Mouse (Mus musculus): ENCODE measurements at regions not wholly inside any gene's neighbourhood (a gene's known extent, or its start where the extent isn't known, plus 50 kb on each side); places are given as distances from the start of the nearest gene placed in this dataset.

DNA sequence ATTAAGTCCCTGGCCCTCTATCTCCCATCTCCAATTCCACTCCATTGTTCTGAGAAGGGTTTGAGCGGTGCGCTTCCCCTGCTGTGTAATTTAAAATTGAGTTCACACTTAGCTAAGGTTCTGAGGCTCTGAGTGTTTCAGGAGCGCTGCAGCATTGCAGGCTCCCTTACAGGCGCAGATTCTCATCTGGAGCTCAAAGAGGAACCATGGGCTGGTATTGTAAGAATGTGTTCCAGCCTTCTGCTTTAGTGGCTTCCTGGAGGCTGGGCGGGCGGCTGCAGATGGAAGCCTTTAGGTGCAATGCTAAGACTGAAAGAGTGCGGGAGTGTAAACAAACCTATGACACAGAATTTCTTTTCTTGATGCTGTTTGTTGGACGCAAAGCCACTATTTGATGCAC, 177.8 kb downstream of the Insig2 start:
- DNase-seq (ENCODE audit: low spot score in 2 of 2), result no peak

- DNase-seq (ENCODE audit: low spot score in 2 of 2), result no peak
These were observed 163.7 kb downstream of the Insig2 start for GRCm38 (mm10) chr1:121168651-121169050.

- DNase-seq (ENCODE audit: low spot score in 2 of 2), result no peak
These were observed 155.8 kb downstream of the Insig2 start for GRCm38 (mm10) chr1:121176541-121176940.

DNA sequence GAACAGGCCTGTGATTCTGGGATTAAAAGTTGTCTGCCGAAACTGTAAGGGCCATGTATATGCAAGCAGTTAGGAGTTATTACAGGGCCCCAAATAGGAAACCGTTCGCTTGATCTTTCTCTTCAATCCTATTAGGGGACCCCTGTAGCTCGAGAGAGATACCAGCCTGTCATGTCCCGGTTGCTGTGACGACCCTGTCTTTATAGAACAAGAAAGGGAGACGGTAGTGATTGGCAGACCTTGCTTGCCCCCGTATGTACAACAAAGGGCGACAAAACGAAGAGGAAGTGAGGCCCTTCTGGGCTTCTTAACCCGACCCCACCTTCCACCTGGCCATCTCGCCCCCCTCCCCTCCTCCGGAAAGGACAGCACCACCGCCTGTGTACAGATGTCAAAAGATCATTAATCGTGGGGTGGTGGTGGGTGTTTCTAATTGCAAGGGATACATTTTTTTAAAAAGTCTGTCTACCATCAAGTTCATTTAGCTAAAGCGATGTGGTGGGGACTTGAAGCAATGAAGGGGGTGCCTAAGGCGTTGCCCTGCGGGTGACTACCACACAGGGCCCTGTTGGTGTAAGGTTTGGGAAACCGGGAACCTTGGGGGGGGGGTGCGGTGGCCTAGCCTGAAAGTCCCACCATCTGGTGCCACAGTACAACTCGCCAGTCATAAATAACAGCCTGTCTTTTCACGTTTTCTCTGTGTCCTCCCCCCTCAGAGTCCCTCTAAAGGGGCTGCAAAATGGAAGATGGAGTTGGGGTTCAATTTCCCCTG, 155.1 kb downstream of the Insig2 start:
- DNase-seq (ENCODE audit: low spot score in 2 of 2), result no peak

DNA sequence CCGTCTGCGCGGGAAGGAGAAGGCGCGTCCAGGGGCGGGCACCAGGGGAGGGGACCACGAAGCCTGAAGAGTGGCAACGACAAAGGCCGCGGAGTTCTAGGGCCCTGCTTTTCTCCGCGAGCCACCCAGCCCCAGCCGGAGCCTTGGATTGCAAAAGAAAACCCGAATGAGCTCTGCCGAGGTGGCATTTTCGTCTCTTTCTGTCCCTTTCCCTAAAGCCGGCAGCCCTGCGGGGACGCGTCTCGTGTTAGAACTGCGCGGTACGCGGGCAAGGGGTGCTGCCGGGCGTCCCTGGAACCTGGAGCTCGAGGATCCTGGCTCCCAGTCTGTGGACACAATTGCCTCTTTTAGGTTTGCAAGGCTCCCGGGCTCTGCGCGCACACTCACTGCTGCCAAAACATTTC, 154.5 kb downstream of the Insig2 start:
- DNase-seq (ENCODE audit: low spot score in 2 of 2), result no peak

- DNase-seq (ENCODE audit: low spot score in 2 of 2), result no peak
These were observed 153.7 kb downstream of the Insig2 start for GRCm38 (mm10) chr1:121178611-121179245.

- DNase-seq (ENCODE audit: low spot score in 2 of 2), result peak; percentile 15 to 65
These were observed 151.9 kb downstream of the Insig2 start for GRCm38 (mm10) chr1:121180273-121181030.

- no peak for DNase-seq (ENCODE audit: low spot score in 2 of 2)
These were observed 143.5 kb downstream of the Insig2 start for GRCm38 (mm10) chr1:121188895-121189294.

GRCm38 (mm10) chr1:121194800-121195199, 137.6 kb downstream of the Insig2 start:
- DNase-seq (ENCODE audit: low spot score in 2 of 2), result no peak

- no peak for DNase-seq (ENCODE audit: low spot score in 2 of 2)
These were observed 116.5 kb downstream of the Insig2 start for GRCm38 (mm10) chr1:121215843-121216242.

- no peak for DNase-seq (ENCODE audit: low spot score in 2 of 2)
These were observed 108.1 kb downstream of the Insig2 start for GRCm38 (mm10) chr1:121224250-121224649.

DNA sequence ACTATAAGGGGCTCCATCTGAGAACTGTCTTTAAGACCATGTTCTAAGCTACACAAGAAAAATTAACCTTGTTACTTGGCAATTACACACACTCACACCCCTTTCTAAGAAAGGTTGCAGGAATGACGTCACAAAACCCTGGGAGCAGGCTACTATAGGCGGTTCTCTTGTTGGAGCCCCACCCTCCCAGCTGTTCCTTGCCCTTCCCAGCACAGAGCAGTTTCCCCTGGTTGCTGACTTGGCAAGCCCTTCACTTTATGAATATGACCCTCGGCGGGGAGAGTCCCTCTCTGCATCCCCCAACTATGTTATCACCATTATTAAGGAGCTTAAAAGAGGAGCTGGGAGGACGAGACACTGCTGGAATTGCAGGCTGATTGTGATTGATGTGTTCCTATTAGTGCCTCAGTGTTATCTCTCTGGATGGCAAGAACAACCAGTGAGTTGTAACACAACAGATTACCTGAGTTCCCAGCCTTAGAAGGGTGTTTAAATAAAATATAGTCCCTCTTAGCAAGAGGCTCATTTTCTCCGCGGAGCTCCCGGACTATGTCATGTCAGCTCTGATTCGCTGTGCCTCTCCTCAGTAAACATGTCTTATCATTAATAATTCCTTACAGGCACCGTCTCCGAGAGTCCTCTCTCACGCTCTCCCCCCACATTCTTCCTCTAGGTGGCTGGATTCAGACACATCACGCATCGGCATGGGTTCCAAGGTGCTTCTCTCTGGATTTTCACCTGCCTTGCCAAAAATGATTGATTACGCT, 105.7 kb downstream of the Insig2 start:
- no peak for DNase-seq (ENCODE audit: low spot score in 2 of 2)

- no peak for DNase-seq (ENCODE audit: low spot score in 2 of 2)
These were observed 105.2 kb downstream of the Insig2 start for GRCm38 (mm10) chr1:121227233-121227594.

GRCm38 (mm10) chr1:121243576-121243975, 88.8 kb downstream of the Insig2 start:
- no peak for DNase-seq (ENCODE audit: low spot score in 2 of 2)

DNA sequence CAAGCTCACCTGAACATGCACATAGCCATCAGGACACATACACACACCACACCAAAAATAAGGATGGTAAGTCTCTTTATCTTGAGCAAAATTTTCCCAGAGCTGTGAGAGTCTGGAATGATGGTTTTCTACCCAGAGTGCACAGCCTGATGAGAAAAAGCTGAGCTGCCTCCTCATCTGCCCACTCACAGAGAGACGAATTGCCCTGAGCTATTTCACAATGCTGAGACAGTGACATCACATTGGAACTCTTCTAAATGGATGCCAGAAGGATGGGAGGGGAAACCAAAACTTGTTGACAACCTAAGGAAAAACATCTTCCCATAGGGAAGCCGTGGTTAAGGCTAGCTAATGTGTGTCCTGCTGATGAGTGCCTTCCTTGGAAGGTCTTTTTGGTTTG, 84.8 kb downstream of the Insig2 start:
- no peak for DNase-seq (ENCODE audit: low spot score in 2 of 2)

DNA sequence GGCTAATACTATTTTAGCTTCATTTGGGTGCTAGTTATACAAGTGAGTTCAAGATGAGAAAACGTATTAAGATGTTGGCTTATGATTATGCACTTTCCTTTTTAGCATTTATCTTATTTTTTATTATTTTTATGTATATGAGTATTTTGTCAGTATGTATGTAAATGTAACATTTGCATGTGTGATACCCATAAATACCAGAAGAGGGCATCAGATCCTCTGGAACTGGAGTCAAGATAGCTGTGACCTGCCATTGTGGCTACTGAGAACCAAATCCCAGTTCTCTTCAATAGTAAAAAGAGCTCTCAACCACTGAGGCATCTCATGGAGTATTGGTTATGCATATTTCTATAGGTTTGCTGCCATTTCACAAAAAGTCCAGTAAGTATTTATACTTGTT, 83.3 kb downstream of the Insig2 start:
- DNase-seq (ENCODE audit: low spot score in 2 of 2), result no peak

GRCm38 (mm10) chr1:121250686-121251085, 81.7 kb downstream of the Insig2 start:
- no peak for DNase-seq (ENCODE audit: low spot score in 2 of 2)

- no peak for DNase-seq (ENCODE audit: low spot score in 2 of 2)
These were observed 80.3 kb downstream of the Insig2 start for GRCm38 (mm10) chr1:121252056-121252455.

GRCm38 (mm10) chr1:121254196-121254595, 78.2 kb downstream of the Insig2 start:
- no peak for DNase-seq (ENCODE audit: low spot score in 2 of 2)
